Mouse (Mus musculus) liver, embryonic 11.5 days (tissue): ENCODE data around the gene Gfod1. TPM values are rescaled to one million over a fixed set of nuclear protein-coding genes. Genes with fewer than 3 reads are reported as not detected.

Experiments used
- ATAC-seq: fragments of 200-750 bp; cut with Nextera tagmentation; replicated peaks from 2 replicates; pipeline ENCODE4 v1.8.0; 2017; ENCODE audit warnings: moderate number of reproducible peaks, mild to moderate bottlenecking, moderate TSS enrichment, moderate library complexity; ENCODE audit not compliant: low FRiP score
- DNase-seq: peaks from one replicate; pipeline ENCODE4 v3.0.0-alpha.2; 2017; ENCODE audit warnings: low spot score
- H3K27ac ChIP-seq: fragments of 300-500 bp; sonication (generic); 2 replicates; pipeline ENCODE4 v1.5.1; 2014; ENCODE audit warnings: mild to moderate bottlenecking, low read depth, low read length, control low read depth
- H3K27me3 ChIP-seq: fragments of 300-500 bp; sonication (generic); replicated peaks from 2 replicates; pipeline ENCODE4 v1.6.1; 2014; ENCODE audit warnings: low read length, mixed read lengths; ENCODE audit not compliant: control insufficient read depth, insufficient read depth
- H3K36me3 ChIP-seq: fragments of 300-500 bp; sonication (generic); 2 replicates; pipeline ENCODE4 v1.6.1; 2014; ENCODE audit warnings: mild to moderate bottlenecking, low read length, moderate library complexity, mixed read lengths; ENCODE audit not compliant: control insufficient read depth, insufficient read depth
- H3K4me1 ChIP-seq: fragments of 300-500 bp; sonication (generic); replicated peaks from 2 replicates; pipeline ENCODE4 v1.6.1; 2014; ENCODE audit warnings: low read length, mixed read lengths; ENCODE audit not compliant: control insufficient read depth, insufficient read depth
- H3K4me2 ChIP-seq: fragments of 300-500 bp; sonication (generic); 2 replicates; pipeline ENCODE4 v1.6.1; 2014; ENCODE audit warnings: mild to moderate bottlenecking, control low read depth, moderate library complexity
- H3K4me3 ChIP-seq: fragments of 300-500 bp; sonication (generic); 2 replicates; pipeline ENCODE4 v1.5.1; 2014; ENCODE audit warnings: low read depth, low read length, control low read depth
- H3K9ac ChIP-seq: fragments of 300-500 bp; sonication (generic); 2 replicates; pipeline ENCODE4 v1.6.1; 2014; ENCODE audit warnings: low read depth, low read length, control low read depth
- H3K9me3 ChIP-seq: fragments of 300-500 bp; sonication (generic); 2 replicates; pipeline ENCODE4 v1.6.1; 2016; ENCODE audit warnings: low read length, inconsistent platforms, mixed read lengths; ENCODE audit not compliant: control insufficient read depth
- WGBS: fragments of 180-500 bp; shearing (Covaris S2); extraction: QIAGEN DNeasy Blood & Tissue Kit; methylation state at CpG from one replicate; pipeline ENCODE4 v1.1.7; 2014; 5-methylcytosine and 5-hydroxymethylcytosine counted together
- polyA plus RNA-seq: library from polyadenylated mRNA; unstranded; fragments of >200 nt; fragmentation: Nextera tagmentation; extraction: Ambion mirVana; gene quantifications from 2 replicates; pipeline ENCODE4 v1.2.1, GENCODE M21; 2014

Gfod1 gene
- polyA plus RNA-seq, 1 experiment from 2014 or later = 0.37 TPM

DNA sequence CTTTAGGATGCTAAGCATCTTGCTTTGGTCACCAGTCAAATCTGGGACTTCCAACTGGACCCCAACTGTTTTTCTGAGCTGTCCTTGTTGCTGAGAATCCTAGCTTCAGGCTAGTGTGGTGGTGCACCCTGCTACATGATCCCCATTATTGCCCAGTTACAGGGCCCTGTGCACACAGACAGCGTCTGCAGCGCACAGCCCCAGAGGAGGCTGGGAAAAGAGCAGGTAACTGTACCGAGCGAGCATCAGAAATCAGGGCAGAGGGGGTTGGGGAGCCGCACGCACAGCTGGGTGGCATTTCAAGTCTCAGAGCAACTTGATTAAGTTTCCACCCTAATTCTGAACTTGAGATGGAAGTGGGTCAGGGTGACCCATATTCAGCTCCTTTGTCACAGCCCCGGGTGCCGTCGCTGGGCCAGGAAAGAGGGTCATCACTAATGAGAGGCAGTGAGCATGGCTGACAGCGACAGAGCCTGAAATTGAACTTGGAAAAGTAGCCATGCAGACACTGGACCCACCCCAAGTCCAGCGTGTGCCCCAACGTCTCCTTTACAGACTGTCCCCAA lies 97.8 kb downstream of the Gfod1 start:
- 86% methylated on average over 12 of the region's 12 CpGs for WGBS
- Histone ChIP-seq H3K9ac (no peak overlapping the region), H3K9me3 (no peaks in the 10 kb centered on the region), H3K4me2 (no peak overlapping the region), H3K4me1 (peaks cover 11% of the 10 kb centered on the region), H3K27me3 (no peaks in the 10 kb centered on the region), H3K36me3 (no peaks in the 10 kb centered on the region), H3K4me3 (no peak overlapping the region), H3K27ac (no peak overlapping the region)
- ATAC-seq (no peak), DNase-seq (no peak)

DNA sequence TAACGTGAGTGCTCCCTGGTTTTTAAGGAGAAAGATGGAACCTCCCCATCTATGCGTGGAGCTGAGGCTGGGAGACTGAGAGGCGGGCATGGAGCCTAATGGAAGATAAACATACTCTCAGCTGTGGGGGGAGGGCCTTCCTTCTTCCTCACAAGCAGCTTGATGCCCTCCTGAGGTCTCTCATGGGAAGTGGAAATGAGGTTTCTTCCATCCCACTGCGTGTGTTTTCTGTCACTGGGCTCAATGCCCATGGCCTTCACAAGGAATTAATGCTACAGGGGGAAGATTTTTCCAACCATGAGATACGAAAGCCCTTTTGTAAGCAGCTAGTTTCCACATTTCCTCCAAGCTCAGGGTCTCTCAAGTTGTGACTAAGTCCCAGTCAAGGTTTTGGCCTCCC lies 100.3 kb downstream of the Gfod1 start:
- WGBS = 47% methylated on average over 5 of the region's 5 CpGs
- H3K36me3 ChIP-seq = no peaks in the 10 kb centered on the region

DNA sequence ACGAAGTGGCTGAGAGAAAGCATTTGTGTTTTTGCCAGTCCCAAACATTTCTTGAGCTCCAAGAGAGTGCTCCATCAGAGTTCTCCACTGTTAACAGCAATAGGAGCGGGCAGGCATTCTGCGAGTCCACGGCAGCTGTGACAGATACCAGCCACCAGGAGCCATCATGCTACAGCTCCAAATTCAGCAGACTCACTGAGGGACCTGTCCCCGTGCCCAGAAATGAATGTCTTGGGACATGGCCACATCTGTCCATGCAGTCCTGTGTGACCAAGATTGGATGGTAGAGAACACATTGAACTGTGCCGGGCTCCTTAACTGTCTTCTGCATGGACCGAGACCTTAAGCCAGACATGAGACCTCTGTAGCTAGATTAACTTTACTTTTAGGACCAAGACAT lies 100.7 kb downstream of the Gfod1 start:
- no peak for DNase-seq
- Histone ChIP-seq H3K4me1 (no peaks in the 10 kb centered on the region), H3K4me2 (no peak overlapping the region), H3K27me3 (no peaks in the 10 kb centered on the region; the same call in 1 of the 2 replicates), H3K9me3 (no peaks in the 10 kb centered on the region), H3K4me3 (no peak overlapping the region), H3K9ac (no peak overlapping the region), H3K36me3 (no peaks in the 10 kb centered on the region), H3K27ac (no peak overlapping the region)
- no peak for ATAC-seq
- WGBS = 76% methylated on average over 7 of the region's 7 CpGs

More for the DNA sequence above, 100.3 kb downstream of the Gfod1 start:
- H3K4me1 ChIP-seq = peaks cover 2% of the 10 kb centered on the region
- H3K27ac ChIP-seq = no peak overlapping the region
- no peak overlapping the region for H3K9ac ChIP-seq
- DNase-seq (no peak), ATAC-seq (no peak)
- no peaks in the 10 kb centered on the region for H3K9me3 ChIP-seq
- H3K27me3 ChIP-seq = no peaks in the 10 kb centered on the region; the same call in 1 of the 2 replicates
- H3K4me2 ChIP-seq = no peak overlapping the region
- H3K4me3 ChIP-seq = no peak overlapping the region

DNA sequence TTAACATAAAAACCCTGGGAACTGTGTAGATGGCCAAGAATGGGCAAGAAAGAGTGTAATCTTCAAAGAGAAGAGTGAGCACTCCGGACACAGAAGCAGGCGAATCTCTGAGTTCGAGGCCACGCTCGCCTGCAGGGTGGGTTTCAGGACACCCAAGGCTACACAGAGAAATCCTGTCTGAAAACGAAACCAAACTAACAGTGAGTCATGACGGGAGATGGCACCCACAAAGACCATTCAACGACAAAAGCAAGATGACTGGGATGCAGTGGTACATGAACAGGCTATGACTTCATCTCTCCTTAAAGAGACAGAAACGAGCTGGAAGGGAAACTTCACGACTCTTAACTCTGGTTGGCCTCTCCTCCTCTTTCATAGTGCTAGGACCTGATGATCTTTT lies 101.6 kb downstream of the Gfod1 start:
- Histone ChIP-seq H3K36me3 (no peaks in the 10 kb centered on the region), H3K27me3 (no peaks in the 10 kb centered on the region; the same call in 1 of the 2 replicates), H3K4me2 (no peak overlapping the region), H3K4me1 (no peaks in the 10 kb centered on the region), H3K9me3 (no peaks in the 10 kb centered on the region), H3K27ac (no peak overlapping the region), H3K4me3 (no peak overlapping the region), H3K9ac (no peak overlapping the region)
- 73% methylated on average over 10 of the region's 10 CpGs for WGBS
- no peak for ATAC-seq
- DNase-seq = no peak

DNA sequence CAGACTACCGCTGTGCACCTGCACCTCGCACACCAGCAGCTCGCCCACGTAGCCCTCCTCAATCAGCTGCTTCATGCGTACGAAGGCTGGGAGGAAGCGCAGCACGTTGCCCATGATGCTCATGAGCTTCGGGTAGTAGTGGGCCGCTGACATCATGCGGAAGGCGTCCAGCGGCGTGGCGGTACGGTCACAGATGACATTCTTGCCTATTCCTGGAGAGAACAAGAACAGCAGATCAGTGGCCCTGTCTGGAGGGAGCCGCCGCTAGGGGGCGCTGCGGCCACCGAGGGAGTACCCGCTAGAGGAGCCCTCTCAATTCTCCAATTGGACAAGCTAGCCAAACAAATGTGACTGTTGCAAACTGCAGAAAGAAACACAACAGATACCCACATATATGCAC lies 102.9 kb downstream of the Gfod1 start:
- peaks cover 5% of the 10 kb centered on the region for H3K4me1 ChIP-seq

DNA sequence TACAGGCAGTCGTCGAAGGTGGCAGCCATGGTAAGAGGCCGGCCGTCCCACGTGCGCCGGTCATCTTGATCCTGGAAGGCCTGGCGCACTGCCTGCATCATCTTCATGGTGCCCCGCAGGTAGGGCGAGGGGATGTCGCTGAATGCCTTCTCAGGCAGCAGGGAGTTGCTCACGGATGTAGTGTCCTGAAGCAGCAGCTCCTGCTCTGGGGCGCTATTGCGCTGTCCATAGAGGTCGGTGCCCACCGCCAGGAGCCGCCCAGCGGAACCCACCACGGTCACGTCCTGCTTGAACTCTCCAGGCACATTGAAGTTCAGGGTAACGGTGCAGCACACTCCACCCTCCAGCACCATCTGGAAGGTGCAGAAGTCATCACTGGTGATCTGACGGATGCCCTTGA lies 103.5 kb downstream of the Gfod1 start:
- ATAC-seq = 0 out of 2 replicates have a peak, but pooled peaks have one; percentile 5
- 85% methylated on average over 22 of the region's 22 CpGs for WGBS
- H3K27me3 ChIP-seq = no peaks in the 10 kb centered on the region; the same call in 1 of the 2 replicates
- no peak overlapping the region for H3K9ac ChIP-seq
- H3K4me3 ChIP-seq = no peak overlapping the region
- no peaks in the 10 kb centered on the region for H3K36me3 ChIP-seq
- no peak overlapping the region for H3K27ac ChIP-seq
- DNase-seq = no peak
- no peak overlapping the region for H3K4me2 ChIP-seq
- H3K9me3 ChIP-seq = no peaks in the 10 kb centered on the region
- H3K4me1 ChIP-seq = peaks cover 8% of the 10 kb centered on the region

More for the DNA sequence above, 102.9 kb downstream of the Gfod1 start:
- 49% methylated on average over 22 of the region's 22 CpGs for WGBS
- DNase-seq (peak; percentile 68), ATAC-seq (peak; percentile 53; the same call in 1 of the 2 replicates)
- H3K9ac ChIP-seq = no peak overlapping the region
- no peaks in the 10 kb centered on the region; the same call in 1 of the 2 replicates for H3K27me3 ChIP-seq
- H3K27ac ChIP-seq = no peak overlapping the region
- no peaks in the 10 kb centered on the region for H3K9me3 ChIP-seq
- no peaks in the 10 kb centered on the region for H3K36me3 ChIP-seq
- H3K4me2 ChIP-seq = no peak overlapping the region
- no peak overlapping the region for H3K4me3 ChIP-seq

DNA sequence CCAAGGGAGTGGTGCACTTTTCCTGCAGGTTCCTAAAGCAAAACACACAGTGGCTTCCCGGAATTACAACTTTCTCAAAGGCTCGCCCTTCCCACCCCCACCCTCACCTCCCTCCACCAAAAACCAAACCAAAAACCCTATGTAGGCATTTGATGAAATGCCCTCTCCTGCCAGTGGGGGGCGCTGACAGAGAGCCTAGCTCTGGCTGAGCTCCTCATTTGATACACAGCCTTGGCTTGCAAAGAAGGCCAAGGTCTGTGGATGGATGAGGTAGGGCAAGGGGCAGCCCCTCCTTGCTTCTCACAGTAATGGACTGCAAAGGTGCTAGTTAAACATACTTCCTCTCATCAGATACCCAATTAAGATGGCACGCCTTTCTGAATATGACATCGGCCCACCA lies 104.2 kb downstream of the Gfod1 start:
- Histone ChIP-seq H3K27me3 (peaks cover 5% of the 10 kb centered on the region), H3K4me3 (no peak overlapping the region), H3K4me2 (no peak overlapping the region), H3K27ac (no peak overlapping the region), H3K9ac (no peak overlapping the region), H3K9me3 (no peaks in the 10 kb centered on the region), H3K36me3 (no peaks in the 10 kb centered on the region), H3K4me1 (peaks cover 8% of the 10 kb centered on the region)
- WGBS = 58% methylated on average over 5 of the region's 5 CpGs
- DNase-seq (no peak), ATAC-seq (no peak; the same call in 1 of the 2 replicates)

DNA sequence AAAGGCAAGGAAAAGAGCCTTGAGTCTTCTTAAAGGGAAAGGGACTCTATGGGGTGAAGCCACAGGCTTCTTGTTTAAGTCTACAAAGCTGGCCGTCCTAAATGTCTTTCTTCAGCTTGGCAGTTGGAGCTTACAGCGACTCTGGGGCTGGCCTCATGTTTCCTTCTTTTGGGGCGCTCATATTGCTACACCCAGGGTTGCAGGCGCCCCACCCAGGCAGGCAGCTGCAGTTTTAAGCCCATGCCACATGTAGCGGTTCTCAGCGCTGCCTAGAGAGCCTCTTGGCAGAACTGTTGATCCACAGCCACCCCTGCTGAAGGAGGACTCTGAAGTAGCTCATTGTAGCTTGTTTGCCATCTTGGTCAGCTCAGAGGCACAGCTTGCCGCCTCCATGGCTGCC lies 104.7 kb downstream of the Gfod1 start:
- Histone ChIP-seq H3K27ac (no peak overlapping the region), H3K9me3 (no peaks in the 10 kb centered on the region), H3K27me3 (peaks cover 8% of the 10 kb centered on the region), H3K4me1 (peaks cover 8% of the 10 kb centered on the region), H3K36me3 (no peaks in the 10 kb centered on the region), H3K4me2 (no peak overlapping the region), H3K4me3 (no peak overlapping the region), H3K9ac (no peak overlapping the region)
- DNase-seq = no peak
- 88% methylated on average over 7 of the region's 7 CpGs for WGBS
- ATAC-seq = no peak

DNA sequence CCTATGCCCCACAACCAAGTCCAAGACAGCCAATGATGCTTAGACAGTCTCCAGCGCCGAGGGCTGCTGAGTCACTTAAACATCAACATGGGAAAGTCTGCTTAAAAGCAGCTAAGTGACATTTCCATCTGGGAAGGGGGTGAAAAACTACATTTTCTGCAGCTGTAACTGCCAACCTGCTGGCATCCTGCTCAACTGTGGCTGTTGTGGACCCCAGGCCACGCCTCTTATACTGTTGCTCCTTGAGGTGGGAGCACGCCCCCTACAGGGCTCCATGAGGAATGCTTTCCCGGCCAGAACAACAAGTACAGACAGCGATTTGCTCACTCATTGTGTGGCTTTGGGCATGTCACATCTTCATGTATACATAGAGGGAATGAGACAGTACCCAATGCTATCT lies 106.8 kb downstream of the Gfod1 start:
- peaks cover 11% of the 10 kb centered on the region for H3K27me3 ChIP-seq
- H3K36me3 ChIP-seq = no peaks in the 10 kb centered on the region
- 55% methylated on average over 6 of the region's 6 CpGs for WGBS
- no peak overlapping the region for H3K4me2 ChIP-seq
- H3K4me1 ChIP-seq = peaks cover 26% of the 10 kb centered on the region
- H3K9ac ChIP-seq = no peak overlapping the region
- H3K4me3 ChIP-seq = no peak overlapping the region
- no peak overlapping the region for H3K27ac ChIP-seq
- no peaks in the 10 kb centered on the region for H3K9me3 ChIP-seq
- DNase-seq (no peak), ATAC-seq (no peak)
